Mouse (Mus musculus): ENCODE measurements around the gene Hist1h2ab. TPM values are rescaled to one million over a fixed set of nuclear protein-coding genes. Genes with fewer than 3 reads are reported as not detected.

Hist1h2ab gene
- total RNA-seq, 2 experiments from 2014 or later, result 281 to 334 TPM

GRCm38 (mm10) chr13:23738041-23738440 lies 12.9 kb upstream of the Hist1h2ab start:
- no peak for DNase-seq

DNA sequence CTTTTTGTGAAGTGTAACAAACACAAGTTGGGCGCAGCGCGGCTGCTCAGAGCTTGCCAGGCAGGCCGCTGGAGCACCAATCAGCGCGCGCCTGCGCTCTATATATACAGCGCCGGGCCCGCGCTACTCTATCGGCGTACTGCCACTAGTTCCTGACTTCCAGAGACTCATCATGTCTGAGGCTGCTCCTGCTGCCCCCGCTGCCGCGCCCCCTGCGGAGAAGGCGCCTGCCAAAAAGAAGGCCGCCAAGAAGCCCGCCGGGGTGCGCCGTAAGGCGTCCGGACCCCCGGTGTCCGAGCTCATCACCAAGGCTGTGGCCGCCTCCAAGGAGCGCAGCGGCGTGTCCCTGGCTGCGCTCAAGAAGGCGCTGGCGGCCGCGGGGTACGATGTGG lies 12.3 kb upstream of the Hist1h2ab start, which contains the start of gene Hist1h1c:
Gene Hist1h1c (plus strand): TSS at position 132 of the 392 bp plus-strand sequence.
- DNase-seq, result peak; percentile 95

DNA sequence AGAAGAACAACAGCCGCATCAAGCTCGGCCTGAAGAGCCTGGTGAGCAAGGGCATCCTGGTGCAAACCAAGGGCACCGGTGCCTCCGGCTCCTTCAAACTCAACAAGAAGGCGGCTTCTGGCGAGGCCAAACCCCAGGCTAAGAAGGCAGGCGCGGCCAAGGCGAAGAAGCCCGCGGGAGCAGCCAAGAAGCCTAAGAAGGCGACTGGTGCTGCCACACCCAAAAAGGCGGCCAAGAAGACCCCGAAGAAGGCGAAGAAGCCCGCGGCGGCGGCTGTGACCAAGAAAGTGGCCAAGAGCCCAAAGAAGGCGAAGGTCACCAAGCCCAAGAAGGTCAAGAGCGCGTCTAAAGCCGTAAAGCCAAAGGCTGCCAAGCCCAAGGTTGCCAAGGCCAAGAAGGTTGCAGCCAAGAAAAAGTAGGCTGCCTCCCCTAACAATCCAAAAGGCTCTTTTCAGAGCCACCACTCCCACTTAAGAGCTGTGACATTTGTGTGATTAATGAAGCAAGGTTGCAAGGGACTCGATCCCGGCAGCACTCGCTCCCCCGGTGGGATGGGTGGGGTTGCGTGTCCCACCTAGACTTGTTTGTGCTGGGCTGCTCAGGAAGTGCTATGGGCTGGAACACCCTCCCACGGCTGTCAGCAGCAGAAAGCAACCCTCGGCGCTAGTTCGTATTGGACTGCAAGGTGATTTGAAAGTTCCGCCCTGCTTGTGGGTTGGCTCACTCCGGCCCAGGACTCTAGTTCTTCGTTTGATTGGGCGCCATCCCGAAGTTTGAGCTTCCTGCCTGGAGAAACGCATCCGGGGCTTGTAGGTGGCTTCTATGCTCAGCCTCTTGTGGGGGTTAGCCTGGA lies 11.6 kb upstream of the Hist1h2ab start:
- peak; percentile 92 for DNase-seq

DNA sequence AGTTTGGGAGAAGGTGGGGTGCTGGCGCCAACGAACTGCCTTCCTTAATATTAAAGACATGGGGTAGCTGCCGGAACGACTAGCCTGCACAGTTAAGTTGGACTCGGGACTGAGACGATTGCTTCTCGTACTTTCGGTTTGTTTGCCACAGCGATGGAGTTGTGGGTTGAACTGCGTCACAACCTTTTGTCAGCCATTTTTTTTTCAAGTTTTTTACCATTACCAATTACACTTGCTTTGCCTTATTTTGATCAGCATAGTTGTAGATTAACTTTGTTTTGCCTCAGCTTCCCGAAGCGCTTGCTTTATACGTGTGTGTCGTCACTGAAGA lies 11.0 kb upstream of the Hist1h2ab start:
- DNase-seq, result no peak

GRCm38 (mm10) chr13:23740256-23740840 lies 10.6 kb upstream of the Hist1h2ab start:
- no peak for DNase-seq

- DNase-seq, result no peak
These were observed 10.0 kb upstream of the Hist1h2ab start for GRCm38 (mm10) chr13:23740910-23741309.

DNA sequence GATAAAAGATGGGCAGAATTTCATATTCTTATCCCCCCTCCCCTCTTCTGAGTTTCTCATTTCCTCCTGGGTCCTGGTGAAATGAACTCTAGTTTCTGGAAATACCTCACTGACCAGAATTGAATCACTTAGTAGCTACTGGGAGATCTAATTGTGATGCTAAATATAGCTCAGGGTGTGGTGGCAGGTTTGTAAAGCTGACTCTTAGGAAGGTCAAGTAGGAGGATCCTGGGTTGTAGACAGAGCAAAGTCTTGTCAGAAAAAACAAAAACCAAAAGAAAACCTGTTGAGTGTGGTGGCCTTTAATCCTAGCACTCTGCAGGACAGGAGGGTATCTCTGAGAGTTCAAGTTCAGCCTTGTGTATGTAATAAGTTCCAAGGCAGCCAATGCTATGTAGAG lies 8.9 kb upstream of the Hist1h2ab start:
- DNase-seq, result no peak

- DNase-seq, result no peak
These were observed 7.7 kb upstream of the Hist1h2ab start for GRCm38 (mm10) chr13:23743215-23743614.

GRCm38 (mm10) chr13:23743963-23744362 lies 7.0 kb upstream of the Hist1h2ab start:
- DNase-seq, result no peak

DNA sequence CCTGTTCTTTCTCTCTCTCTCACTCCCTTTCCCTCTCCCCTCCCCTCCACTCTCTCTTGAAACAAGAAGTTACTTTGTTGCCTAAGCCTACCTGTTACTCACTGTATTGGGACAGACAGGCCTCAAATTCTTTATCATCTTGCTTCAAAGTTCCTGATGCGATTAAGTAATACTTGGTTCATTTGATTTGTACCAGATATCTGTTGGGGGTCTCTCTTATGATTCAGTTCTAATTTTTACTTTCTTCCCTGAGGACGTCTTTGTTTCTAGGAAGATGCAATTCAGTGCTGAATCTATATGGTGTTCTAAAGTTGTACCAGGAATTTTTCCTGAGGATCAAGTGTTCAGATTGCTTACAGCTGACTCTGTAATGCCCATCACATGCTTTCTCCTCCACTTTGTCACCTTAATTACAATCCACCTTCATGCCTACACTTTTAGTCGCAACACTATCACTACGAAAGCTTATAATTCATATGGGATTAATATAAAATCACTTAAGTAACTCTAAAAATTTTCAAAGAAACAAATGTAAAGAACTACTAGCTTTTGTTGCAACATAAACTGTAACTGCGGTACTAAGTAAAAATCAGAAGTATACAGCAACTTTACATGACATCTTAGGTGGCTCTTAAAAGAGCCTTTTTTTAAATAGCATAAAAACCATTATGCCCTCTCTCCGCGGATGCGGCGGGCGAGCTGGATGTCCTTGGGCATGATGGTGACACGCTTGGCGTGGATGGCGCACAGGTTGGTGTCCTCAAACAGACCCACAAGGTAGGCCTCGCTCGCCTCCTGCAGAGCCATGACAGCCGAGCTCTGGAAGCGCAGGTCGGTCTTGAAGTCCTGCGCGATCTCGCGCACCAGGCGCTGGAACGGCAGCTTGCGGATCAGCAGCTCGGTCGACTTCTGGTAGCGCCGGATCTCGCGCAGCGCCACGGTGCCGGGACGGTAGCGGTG lies 6.2 kb upstream of the Hist1h2ab start:
- no peak for DNase-seq

DNA sequence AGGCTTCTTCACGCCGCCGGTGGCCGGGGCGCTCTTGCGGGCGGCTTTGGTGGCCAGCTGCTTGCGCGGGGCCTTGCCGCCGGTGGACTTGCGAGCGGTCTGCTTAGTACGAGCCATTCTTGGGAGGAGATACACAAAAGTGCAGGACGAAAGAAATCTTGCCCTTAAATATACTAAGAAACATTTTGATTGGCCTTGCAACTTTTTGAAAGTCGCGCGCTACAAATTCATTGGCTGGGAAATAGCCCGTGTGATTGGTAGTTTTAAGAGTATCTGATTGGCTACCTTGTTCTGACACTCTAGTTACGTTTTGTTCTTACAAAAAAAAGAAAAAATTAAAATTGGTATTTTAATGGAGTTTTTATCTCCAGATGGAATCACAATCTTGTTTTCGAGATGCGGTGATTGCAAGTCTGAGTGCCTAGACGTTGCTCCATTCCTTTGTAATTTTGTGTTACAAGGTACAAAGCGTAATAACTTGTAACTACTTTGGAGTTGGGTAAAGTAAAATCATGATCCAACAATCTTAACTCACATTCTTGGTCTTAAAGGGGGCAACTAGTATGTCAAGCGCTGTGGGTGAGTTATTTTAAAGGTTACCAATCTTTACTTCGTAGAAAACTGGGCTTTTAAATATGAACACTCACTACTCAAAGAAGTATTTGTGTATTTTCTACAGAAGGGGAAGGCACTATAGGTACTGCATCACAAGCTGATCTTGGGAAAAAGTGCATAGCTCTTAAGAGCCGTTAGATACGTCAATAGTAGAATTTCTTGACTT lies 5.4 kb upstream of the Hist1h2ab start, which contains the start of gene Hist1h3c:
Gene Hist1h3c (minus strand): TSS at position 222 of the 781 bp plus-strand sequence.
- peak; percentile 86 for DNase-seq

DNA sequence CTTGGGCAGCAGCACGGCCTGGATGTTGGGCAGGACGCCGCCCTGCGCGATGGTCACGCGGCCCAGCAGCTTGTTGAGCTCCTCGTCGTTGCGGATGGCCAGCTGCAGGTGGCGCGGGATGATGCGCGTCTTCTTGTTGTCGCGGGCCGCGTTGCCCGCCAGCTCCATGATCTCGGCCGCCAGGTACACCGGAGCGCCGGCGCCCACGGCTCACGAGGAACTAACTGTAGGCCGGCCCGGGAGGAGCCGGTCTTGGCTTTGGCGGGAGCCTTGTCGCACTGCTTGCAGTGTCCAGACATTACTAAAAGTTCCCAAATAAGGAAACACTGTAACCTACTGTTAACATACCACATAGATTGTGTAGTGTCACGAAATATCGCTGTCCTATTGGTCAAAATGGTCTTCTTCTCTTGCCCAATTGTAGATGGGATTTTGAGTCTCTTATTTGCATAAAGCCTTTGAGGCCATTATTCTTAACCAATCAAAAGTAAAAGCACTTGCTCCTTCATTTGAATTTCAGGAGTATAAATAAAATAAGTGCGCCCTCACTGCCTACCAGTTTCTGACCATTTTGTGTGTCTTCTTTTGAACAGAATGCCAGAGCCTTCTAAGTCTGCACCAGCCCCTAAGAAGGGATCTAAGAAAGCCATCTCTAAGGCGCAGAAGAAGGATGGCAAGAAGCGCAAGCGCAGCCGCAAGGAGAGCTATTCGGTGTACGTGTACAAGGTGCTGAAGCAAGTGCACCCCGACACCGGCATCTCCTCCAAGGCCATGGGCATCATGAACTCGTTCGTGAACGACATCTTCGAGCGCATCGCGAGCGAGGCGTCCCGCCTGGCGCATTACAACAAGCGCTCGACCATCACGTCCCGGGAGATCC lies 4.5 kb upstream of the Hist1h2ab start, which contains the start of gene Hist1h2bb:
Gene Hist1h2bb (plus strand): TSS at position 534 of the 880 bp plus-strand sequence.
- peak; percentile 72 for DNase-seq

DNA sequence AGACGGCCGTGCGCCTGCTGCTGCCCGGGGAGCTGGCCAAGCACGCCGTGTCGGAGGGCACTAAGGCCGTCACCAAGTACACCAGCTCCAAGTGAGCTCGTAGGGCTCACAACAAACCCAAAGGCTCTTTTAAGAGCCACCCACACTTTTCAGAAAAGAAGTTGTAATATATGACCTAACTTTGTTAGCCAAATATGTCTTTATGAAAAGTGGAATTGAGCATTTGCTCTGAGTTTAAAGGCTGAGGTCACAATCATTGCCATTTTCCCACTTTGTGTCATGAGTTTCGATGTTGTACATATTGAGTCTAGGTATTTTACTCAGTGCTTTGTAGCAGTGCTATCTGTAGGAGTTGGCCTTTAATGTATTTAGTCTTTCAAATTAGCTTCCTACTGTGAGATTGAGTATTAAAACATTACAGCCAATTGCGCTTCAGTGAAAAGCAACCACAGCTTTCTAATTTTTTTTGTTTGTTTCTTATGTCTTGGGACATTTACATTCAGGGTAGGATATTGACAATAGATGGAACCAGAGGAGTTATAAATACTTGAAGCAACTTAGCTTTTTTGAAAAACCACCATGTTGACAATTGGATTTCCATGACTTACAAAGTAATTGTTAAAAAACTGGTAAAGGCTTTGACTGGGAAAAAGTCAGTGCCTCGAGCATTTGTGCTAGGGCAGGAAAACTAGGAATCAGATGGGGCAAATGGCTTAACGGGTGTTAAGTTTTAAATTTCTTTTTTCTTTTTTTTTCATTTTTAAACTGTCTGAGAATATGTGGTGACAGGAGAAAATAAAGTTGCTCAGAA lies 3.6 kb upstream of the Hist1h2ab start:
- DNase-seq, result no peak

- DNase-seq, result no peak
These were observed 3.0 kb upstream of the Hist1h2ab start for GRCm38 (mm10) chr13:23747892-23748288.

- DNase-seq, result no peak
These were observed 1.3 kb upstream of the Hist1h2ab start for GRCm38 (mm10) chr13:23749563-23750121.

GRCm38 (mm10) chr13:23751478-23751956 lies 591 bp downstream of the Hist1h2ab start:
- no peak for DNase-seq

DNA sequence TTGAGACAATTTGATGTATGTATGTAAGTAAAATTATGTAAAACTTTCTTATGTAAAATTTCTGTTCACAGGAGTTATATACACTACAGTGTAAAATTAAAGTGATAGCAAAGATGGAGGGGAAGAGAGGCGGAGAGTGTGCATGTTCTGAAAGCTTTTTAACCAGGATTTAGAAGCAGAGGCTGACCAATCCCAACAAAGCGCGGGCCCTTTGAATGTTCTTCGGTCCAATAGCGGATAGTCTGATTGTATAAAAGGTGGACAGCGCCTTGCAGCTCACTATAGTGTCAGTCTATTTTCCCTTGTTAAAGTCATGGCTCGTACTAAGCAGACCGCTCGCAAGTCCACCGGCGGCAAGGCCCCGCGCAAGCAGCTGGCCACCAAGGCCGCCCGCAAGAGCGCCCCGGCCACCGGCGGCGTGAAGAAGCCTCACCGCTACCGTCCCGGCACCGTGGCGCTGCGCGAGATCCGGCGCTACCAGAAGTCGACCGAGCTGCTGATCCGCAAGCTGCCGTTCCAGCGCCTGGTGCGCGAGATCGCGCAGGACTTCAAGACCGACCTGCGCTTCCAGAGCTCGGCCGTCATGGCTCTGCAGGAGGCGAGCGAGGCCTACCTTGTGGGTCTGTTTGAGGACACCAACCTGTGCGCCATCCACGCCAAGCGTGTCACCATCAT lies 1.3 kb downstream of the Hist1h2ab start, which contains the start of gene Hist1h3b:
Gene Hist1h3b (plus strand): TSS at position 201 of the 675 bp plus-strand sequence.
- DNase-seq, result peak; percentile 93

GRCm38 (mm10) chr13:23752742-23753172 lies 1.8 kb downstream of the Hist1h2ab start:
- DNase-seq, result no peak

Data from adrenal gland, postnatal 10 days (tissue).